Mouse (Mus musculus): ENCODE data around the gene Slc9a5. TPM values are rescaled to one million over a fixed set of nuclear protein-coding genes. Genes with fewer than 3 reads are reported as not detected.

Gene Slc9a5
- total RNA-seq, 2 experiments from 2014 or later: 12.5 to 13.4 TPM

DNA sequence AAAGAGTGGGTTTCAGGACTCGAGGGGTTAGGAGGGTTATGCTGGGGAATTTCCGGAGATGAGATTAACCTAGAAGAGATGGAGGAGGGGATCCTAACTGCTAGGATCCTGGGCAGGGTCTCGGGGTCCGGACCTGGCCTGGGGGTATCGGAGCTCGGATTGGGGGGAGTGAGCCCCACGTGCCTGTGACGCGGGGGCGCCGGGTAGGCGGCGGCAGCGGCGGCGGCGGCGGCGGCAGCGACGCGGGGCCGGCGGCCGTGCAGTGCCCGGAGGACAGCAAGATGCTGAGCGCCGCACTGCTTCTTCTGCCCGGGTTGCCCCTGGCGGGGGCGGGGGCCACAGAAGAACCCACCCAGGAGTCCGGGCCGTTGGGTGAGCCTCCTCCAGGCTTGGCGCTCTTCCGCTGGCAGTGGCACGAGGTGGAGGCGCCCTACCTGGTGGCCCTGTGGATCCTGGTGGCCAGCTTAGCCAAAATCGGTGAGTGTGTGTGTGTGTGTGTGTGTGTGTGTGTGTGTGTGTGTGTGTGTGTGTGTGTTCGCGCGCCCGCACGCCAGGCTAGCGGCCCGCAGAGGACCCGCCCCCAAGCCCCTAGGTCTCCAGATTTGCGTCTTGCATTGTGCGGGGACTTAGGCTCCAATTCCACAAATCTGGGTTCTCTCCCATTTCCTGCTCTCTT is 591 bp downstream of the Slc9a5 start:
- DNase-seq (ENCODE audit: extremely low spot score in 1 of 2, low spot score in 1 of 2): peak in 1 of 2 experiments; percentile 36

DNA sequence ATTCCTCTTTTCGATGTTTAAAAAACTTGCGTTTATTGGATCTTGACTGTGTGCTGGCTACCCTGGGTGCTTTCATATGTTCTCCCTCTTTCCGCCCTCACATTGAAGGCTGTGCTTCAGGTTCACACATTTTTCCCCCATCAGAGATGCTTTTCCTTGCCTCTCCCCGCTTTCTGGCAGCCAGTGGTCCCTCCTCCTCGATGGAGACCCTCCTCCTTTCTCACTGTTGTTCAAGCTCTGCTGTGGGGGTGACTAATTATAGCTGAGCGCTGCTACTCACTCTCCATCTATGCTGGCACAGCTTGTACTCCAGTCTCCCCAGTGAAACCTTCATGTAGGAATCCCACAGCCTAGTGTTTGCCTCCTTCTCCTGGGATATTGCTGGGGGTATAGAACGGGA is 1.5 kb downstream of the Slc9a5 start:
- DNase-seq (ENCODE audit: extremely low spot score in 1 of 2, low spot score in 1 of 2): no peak

DNA sequence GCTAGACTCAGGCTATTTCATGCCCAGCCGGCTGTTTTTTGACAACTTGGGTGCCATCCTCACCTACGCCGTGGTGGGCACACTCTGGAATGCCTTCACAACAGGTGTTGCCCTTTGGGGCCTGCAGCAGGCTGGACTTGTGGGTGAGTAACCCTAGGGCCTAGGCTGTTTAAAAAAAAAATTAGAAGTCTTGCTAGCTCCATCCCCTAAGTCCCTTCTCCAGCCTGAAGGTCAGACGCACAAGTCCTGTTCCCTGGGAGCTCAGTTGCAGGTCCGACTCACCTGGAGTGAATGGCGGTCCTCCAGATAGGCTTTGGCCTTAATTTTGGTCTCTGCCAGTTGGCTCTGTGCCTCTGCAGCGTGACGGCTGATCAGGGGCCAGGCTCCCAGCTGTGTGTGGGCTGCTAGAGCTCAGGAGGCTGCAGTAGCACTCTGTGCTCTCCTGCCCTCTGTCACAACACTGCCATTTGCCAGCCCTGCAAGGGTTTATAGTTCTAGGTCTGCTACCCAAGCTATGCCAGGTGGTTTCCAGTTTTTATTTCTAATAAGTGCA is 5.0 kb downstream of the Slc9a5 start:
- DNase-seq (ENCODE audit: extremely low spot score in 1 of 2, low spot score in 1 of 2): no peak

DNA sequence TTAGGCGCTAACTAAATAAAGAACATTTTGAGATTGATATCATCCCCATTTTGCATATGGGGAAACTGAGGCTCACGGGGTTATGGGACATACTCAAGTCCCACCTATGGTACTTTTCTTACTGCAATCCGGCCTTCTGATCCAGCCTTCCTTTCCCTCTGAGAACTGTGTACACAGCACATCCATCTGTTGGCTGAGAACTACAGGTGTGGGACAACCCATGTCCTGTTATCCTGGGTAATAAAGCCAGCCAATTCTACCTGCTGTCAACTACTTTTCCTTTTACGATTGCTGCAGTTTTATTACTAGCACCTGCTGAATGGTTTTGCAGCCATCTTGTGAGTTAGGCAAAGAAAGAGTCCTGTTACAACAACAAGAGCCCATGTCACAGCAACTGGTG is 5.9 kb downstream of the Slc9a5 start:
- no peak for DNase-seq (ENCODE audit: extremely low spot score in 1 of 2, low spot score in 1 of 2)

DNA sequence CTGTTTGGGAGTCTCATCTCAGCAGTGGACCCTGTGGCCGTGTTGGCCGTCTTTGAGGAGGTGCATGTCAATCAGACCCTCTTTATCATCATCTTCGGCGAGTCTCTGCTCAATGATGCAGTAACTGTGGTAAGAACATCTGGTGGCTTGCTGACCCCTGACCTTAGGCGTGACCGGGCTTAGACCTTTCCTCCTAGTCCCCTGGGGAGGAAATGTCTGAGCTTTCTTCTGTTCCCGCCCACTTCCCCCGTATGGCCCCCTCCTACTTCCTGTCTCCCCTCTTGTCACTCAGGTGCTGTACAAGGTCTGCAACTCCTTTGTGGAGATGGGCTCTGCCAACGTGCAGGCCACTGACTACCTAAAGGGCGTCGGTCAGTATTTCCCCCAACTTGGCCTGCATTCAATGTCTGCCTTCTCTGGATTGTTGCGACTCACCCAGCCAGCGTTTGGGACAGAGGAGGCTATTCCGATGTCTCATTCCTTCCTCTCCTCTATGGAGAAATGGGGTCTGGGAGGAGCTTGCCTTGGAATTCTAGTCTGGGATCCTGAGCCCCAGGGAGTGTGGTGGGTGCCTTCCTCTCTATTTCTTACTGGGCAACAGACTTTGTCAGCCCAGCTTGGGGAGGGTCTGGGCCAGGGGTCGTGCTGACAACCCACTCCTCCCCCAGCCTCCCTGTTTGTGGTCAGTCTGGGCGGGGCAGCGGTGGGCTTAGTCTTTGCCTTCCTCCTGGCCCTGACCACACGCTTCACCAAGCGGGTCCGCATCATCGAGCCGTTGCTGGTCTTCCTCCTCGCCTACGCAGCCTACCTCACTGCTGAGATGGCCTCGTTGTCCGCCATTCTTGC is 6.8 kb downstream of the Slc9a5 start:
- no peak for DNase-seq (ENCODE audit: extremely low spot score in 1 of 2, low spot score in 1 of 2)

DNA sequence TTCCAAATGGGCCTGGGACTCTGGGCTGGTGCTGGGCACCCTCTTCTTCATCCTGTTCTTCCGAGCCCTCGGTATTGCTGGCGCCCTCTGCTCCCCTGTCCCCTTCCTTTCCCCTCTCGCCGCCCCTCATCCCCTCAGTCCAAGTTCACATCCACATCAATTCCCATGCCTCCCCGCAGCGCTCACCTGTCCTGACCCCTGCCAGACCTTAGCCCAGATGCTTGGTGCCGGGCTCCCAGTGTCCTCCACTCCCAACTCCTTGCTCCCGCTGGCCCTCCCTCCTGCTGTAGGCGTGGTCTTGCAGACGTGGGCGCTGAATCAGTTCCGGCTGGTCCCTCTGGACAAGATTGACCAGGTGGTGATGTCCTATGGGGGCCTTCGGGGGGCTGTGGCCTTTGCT is 8.0 kb downstream of the Slc9a5 start:
- DNase-seq (ENCODE audit: extremely low spot score in 1 of 2, low spot score in 1 of 2): no peak

DNA sequence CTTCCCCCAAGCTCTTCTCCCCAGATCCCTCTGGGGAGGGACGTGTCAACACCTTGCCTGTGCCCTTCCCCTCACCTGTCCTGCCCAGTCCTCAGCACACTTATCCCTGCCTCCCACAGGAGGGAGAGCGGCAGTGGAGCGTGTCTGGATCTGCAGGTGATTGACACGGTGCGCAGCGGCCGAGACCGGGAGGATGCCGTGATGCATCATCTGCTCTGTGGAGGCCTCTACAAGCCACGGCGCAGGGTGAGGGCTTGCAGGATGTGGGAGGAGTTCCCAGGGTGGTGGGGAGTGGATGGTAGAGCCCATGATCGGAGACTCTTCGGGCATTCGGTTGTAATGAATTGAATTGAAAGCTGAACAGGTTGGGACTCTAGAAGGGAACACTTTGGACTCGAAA is 10.6 kb downstream of the Slc9a5 start:
- no peak for DNase-seq (ENCODE audit: extremely low spot score in 1 of 2, low spot score in 1 of 2)

- no peak for DNase-seq (ENCODE audit: extremely low spot score in 1 of 2, low spot score in 1 of 2)
Observed at GRCm38 (mm10) chr8:105359646-105360045, 11.0 kb downstream of the Slc9a5 start.

GRCm38 (mm10) chr8:105361751-105362702 is 13.4 kb downstream of the Slc9a5 start:
- DNase-seq (ENCODE audit: extremely low spot score in 1 of 2, low spot score in 1 of 2): no peak

DNA sequence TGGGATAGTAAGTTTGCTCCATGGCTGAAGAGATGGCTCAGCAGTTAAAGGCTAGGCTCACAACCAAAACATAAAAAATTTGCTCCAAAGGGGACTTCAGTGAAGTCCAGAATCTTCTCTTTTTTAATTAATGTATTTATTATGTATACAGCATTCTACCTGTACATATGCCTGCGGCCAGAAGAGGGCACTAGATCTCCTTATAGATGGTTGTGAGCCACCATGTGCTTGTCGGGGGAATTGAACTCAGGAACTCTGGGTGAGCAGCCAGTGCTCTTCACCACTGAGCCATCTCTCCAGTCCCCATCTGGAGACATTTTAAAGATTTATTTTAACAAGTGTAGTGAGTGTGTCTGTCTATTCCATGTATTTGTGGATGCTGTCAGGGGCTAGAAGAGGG is 18.5 kb downstream of the Slc9a5 start:
- no peak for DNase-seq (ENCODE audit: extremely low spot score in 1 of 2, low spot score in 1 of 2)

DNA sequence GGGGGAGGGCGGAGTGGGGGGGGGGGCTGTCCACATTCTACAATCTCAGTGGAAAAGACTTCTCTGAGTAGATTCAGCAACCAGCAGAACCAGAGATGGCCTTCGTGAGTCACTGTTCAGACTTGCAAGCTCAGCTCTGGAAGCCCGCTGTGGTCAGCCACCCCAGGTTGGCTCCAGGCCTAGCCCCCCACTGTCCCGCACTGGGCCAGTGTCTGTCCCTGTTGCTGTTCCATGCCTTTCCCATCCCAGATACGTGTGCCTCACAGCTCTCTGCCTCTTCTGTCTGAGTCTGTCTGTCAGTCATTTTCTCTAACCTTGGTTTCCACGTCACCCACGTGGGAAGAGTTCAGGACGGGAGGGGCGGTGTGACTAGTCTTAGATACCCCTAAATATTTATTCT is 23.8 kb downstream of the Slc9a5 start:
- no peak for DNase-seq (ENCODE audit: extremely low spot score in 1 of 2, low spot score in 1 of 2)

DNA sequence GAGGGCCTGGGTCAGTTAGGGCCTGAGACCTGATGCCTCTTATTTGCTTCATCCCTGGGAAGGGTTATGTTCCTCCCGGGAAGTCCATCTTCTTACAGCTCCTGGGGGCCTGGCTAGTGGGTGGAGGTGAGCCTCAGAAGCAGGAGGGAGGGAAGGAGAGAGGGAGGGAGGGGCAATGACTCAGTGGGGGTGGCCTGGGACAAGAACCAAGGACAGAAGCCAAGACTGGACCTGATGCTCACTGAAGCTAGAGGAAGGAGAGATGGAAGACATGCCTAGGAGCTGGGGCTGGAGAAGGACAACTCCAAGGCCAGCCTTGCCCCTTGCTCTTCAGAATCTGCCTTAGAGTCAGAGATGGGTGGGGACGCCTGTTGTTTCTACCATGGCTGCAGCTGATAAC is 24.4 kb downstream of the Slc9a5 start, which contains the start of gene Plekhg4:
TSS of gene Plekhg4 (plus strand) at position 243 of the 400 bp plus-strand sequence.
- DNase-seq (ENCODE audit: extremely low spot score in 1 of 2, low spot score in 1 of 2): no peak

DNA sequence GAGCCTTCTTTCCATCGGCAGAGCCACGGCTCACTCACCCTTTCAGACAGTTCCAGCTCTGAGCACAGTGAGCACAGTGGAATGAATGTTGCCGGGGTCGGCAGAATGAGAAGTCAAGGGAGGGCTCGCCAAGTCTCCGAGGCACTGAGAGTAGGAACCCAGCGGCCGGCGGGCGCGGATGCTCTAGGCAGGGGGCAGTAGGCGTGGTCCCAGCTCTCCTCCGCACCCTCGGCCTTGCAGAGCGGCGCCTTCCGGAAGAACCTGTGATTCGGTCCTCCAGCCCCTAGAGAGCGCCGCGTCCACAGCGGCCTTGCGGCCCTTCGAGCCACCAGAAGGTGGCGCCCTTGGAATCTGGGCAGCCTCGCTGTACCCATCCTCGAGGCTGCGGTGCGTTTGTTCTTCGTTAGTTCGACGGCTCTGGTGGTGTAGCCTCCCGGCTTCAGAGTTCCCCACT is 25.9 kb downstream of the Slc9a5 start:
- DNase-seq (ENCODE audit: extremely low spot score in 1 of 2, low spot score in 1 of 2): peak in 1 of 2 experiments; percentile 18

DNA sequence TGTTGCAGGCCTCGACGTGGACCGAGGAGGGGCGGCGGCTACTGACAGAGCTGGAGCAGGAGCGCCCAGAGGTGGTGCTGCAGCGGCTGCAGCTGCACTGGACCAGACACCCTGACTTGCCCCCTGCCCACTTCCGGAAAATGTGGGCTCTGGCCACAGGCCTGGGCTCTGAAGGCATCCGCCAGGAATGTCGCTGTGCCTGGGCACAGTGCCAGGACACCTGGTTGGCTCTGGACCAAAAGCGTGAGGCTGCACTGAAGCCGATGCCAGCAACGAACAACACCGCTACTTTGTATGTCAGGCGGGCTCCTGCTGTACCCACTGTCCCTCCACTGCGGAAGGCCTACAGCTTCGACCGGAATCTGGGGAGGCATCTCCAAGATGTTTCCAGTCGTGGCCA is 30.0 kb downstream of the Slc9a5 start:
- peak in 1 of 2 experiments; percentile 28 for DNase-seq (ENCODE audit: extremely low spot score in 1 of 2, low spot score in 1 of 2)

DNA sequence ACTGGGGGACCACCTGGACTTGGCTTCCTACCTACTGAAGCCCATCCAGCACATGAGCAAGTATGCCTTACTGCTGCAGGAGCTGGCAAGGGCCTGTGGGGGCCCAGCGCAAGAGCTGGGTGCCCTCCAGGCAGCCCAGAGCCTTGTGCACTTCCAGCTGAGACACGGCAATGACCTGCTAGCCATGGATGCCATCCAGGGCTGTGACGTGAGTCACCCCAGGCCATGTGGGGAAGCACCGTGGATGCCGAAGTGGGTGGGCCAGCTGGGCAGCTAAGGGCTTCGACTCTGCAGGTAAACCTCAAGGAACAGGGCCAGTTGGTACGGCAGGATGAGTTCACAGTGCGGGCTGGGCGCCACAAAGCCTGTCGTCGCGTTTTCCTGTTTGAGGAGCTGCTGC is 31.7 kb downstream of the Slc9a5 start:
- no peak for DNase-seq (ENCODE audit: extremely low spot score in 1 of 2, low spot score in 1 of 2)

- DNase-seq (ENCODE audit: extremely low spot score in 1 of 2, low spot score in 1 of 2): no peak
Observed at GRCm38 (mm10) chr8:105384070-105384469, 35.4 kb downstream of the Slc9a5 start.

DNA sequence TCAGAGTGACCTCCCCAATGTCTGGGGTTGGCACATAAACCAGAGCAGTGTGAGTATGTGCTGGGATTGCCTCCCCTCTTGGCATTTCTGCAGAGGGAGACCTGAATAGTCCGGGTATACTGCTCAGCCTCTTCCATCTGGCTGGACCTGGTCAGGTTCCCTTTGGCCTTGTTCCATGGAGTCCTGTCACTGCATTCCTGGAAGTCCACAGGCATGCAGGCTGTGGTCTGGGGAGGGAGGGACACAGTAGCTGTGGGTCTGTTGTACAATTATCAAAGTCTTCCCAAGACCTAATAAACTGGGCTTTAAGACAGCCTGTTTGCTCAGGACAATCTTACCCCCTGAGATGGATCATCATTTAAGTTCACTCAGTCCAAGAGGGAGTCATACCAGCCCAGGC is 38.5 kb downstream of the Slc9a5 start:
- DNase-seq (ENCODE audit: extremely low spot score in 1 of 2, low spot score in 1 of 2): no peak

DNA sequence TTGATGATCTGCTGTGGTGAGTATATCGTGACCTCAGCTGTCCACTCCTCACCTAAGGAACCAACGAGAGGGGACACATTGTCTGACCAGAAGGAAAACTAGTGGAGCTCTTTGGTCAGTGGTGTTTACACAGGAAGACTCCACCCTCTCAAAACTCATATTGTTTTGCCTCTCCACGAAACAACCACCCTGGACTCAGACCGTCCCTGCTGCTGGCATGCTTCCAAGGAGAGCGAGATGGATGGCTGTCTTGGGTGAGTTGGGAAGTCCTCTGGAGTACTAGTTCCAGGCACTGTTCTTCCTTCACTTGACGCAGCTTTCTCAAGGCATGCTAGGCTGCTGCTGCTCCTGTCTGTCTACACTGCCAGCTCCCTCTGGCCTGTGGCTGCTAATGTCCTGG is 40.5 kb downstream of the Slc9a5 start:
- no peak for DNase-seq (ENCODE audit: extremely low spot score in 1 of 2, low spot score in 1 of 2)

- no peak for DNase-seq (ENCODE audit: extremely low spot score in 1 of 2, low spot score in 1 of 2)
Observed at GRCm38 (mm10) chr8:105393089-105393787, 44.6 kb downstream of the Slc9a5 start.

GRCm38 (mm10) chr8:105393915-105394314 is 45.3 kb downstream of the Slc9a5 start:
- no peak for DNase-seq (ENCODE audit: extremely low spot score in 1 of 2, low spot score in 1 of 2)

Measured in layer of hippocampus, postnatal 25 days (tissue).